Mouse (Mus musculus) testis, adult 10 weeks (tissue): ENCODE data around the gene Cyp4f16. TPM values are rescaled to one million over a fixed set of nuclear protein-coding genes. Genes with fewer than 3 reads are reported as not detected.

ENCODE experiments used
- polyA plus RNA-seq: library from polyadenylated mRNA; stranded (reverse); fragments of 350-450 nt; fragmentation: Illumina TruSeq; extraction: RNeasy Lipid Tissue Mini Kit (QIAGEN cat#74804); gene quantifications from one replicate; pipeline ENCODE4 v1.2.3, GENCODE M21; 2014; ENCODE audit warnings: low read depth, low replicate concordance

Cyp4f16 gene
- 0.39 TPM for polyA plus RNA-seq

DNA sequence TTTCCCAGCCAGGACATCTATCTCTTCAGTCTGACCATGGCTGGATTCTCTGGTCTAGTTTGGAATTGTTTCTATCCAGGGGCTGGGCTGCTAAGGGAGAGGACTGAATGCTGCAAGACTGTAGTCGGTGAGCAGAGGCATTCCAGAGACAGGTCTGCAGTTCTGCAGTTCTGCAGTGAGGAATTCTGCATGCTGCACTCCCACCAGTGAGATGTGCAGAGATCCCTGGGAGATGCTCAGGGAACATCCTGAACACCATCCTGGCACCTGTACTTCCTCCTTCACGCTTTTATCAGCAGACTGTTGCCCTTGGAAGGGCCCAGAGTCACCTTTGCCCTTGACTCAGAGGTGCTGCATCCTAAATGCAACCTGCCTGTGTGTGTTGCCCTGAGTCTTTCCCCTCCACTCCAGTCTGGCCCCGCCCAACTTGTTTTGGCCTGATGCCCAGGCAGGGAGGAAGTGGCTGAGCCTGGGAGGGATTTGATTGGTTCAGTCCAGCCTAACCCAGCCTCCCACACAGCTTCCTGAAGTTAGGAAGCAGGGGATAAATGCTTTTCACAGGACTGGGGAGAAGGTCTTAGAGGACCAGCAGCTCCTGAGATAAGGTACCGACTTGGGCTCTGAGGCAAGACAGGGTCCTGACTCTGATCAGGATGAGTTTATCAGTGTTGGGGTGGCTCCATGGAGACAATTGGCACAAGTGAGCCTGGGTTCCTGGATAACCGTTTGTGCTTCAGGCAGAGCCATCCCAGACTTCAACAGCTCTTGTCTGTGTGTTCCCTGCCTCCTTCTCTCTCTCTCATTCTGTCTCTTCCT is at the start of gene Cyp4f16:
Cyp4f16 (plus strand) TSS at position 508 of the 816 bp plus-strand sequence.

DNA sequence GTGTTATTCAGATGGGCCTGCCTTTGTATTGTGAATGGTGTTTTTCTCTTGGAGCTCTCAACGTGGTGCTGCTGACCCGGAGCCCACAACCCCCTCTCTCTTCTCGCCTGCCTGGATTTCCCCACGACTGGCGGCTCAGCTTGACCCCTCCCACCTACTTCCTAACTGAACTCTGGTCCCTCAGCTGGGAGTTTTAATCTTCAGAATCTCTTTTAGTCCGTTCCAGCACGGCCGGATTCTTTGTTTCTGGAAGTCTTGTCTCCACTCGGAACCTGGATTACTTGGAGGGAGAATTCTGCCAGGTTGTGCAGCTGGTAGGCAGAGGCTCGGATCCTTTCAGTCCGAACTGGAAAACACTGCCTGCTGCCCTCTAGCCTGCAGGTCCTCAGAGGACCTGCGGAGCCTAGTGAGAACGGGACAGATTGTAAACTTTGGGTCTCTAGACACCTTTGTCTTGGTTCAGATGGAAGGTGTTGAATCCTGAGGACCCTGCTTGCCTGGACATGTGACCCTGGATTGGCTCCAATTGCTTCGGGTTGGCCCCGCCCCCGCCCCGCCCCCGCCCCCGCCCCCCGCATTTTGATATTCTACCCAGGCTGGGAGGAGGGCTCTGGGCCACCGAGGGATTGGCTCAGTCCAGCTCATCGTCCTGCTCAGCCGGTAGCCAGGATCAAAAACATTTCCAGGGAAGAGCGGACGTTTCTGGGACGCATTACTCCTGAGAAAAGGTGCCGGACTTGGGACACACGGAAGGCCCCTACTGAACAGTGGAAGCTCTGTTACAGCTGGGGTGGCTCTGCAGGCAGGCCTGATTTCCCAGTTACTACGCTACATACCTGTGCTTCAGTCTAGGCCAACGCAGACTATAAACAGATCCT is 30.3 kb upstream of the Cyp4f16 start, which contains the start of gene Cyp4f17:
Cyp4f17 (plus strand) TSS at position 200 of the 878 bp plus-strand sequence.

Other genes with a start within 250 kb of the Cyp4f16 start
- gene Akap8, start 215.3 kb upstream of the Cyp4f16 start, polyA plus RNA-seq = 43.5 TPM
- 55.1 TPM for gene Akap8l, start 186.0 kb upstream of the Cyp4f16 start, polyA plus RNA-seq
- 1.4 TPM for gene Wiz, start 147.1 kb upstream of the Cyp4f16 start, polyA plus RNA-seq
- 1.0 TPM for gene Rasal3, start 133.0 kb upstream of the Cyp4f16 start, polyA plus RNA-seq
- 0.18 TPM for gene Pglyrp2, start 112.4 kb upstream of the Cyp4f16 start, polyA plus RNA-seq
- gene Cyp4f39, start 83.8 kb upstream of the Cyp4f16 start, polyA plus RNA-seq = 21.4 TPM
- gene Cyp4f17, start 30.5 kb upstream of the Cyp4f16 start, polyA plus RNA-seq = 0.13 TPM
- gene Cyp4f37, start 84.8 kb downstream of the Cyp4f16 start, polyA plus RNA-seq = 1.6 TPM
- 0.11 TPM for gene Cyp4f40, start 122.3 kb downstream of the Cyp4f16 start, polyA plus RNA-seq
- 0.29 TPM for gene Cyp4f15, start 149.1 kb downstream of the Cyp4f16 start, polyA plus RNA-seq